Mouse (Mus musculus): Measurements from ENCODE around the gene Psmc2. TPM values are rescaled to one million over a fixed set of nuclear protein-coding genes. Genes with fewer than 3 reads are reported as not detected.

The Psmc2 gene
- polyA plus RNA-seq, 1 experiment from 2014 or later: 170 TPM

DNA sequence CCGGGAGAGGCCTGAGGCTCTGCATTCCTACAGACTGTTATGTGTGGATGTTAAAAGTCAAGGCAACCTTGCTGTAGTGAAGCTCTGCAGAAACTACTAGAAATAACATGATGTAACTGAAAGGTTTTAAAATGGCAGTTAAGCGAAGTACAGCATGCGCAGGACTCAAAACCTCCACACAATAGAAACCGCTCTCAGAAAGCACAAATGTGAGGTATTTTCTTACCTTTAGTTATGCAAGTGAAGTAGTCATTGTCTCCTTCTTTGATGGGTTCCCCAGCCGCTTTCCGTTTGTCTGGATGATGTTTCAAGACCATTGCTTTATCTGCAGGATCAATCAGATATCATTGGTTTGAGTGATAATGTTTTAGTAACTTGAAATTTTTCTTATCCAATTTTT, 8.6 kb upstream of the Psmc2 start:
- Histone ChIP-seq H3K9me3 (no peaks in the 10 kb centered on the region), H3K4me3 (no peak overlapping the region), H3K36me3 (peaks cover 57% of the 10 kb centered on the region), H3K9ac (no peak overlapping the region), H3K4me1 (no peaks in the 10 kb centered on the region), H3K27me3 (no peaks in the 10 kb centered on the region), H3K4me2 (no peak overlapping the region), H3K27ac (no peak overlapping the region)
- WGBS: 89% methylated on average over 6 of the region's 6 CpGs
- ATAC-seq (ENCODE audit: insufficient number of reproducible peaks, low FRiP score, low TSS enrichment, low read depth): no peak

- peak overlapping the region; percentile 96 for H3K4me2 ChIP-seq
- peak; percentile 62 for ATAC-seq (ENCODE audit: insufficient number of reproducible peaks, low FRiP score, low TSS enrichment, low read depth)
- H3K27me3 ChIP-seq: no peaks in the 10 kb centered on the region
- no peaks in the 10 kb centered on the region for H3K9me3 ChIP-seq
- peak overlapping the region; percentile 62 for H3K27ac ChIP-seq
- WGBS: under 1% methylated on average over 51 of the region's 51 CpGs
- peak overlapping the region; percentile 71 for H3K9ac ChIP-seq
- peaks cover 37% of the 10 kb centered on the region for H3K36me3 ChIP-seq
- peaks cover 11% of the 10 kb centered on the region for H3K4me1 ChIP-seq
- H3K4me3 ChIP-seq: peak overlapping the region; percentile 96
These were observed 676 bp upstream of the Psmc2 start for GRCm38 (mm10) chr5:21784161-21785052.

DNA sequence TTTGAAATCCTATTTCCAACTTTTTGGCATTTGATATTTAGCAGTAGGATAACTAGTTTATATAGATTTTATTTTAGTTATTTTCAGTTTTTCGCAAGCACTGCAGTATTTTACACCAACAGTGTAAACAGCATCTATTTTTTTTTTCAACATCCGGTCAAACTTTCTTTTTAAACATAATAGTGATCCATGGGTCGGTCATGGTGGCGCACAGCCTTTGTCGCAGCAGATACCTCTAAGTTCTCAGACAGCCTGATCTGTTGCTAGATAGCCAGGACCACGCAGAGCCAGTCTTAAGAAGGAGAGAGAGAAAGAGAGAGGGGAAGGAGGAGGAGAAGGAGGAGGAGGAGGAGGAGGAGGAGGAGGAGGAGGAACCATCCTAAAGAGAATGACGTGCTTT, 693 bp downstream of the Psmc2 start:
- H3K27me3 ChIP-seq: no peaks in the 10 kb centered on the region

DNA sequence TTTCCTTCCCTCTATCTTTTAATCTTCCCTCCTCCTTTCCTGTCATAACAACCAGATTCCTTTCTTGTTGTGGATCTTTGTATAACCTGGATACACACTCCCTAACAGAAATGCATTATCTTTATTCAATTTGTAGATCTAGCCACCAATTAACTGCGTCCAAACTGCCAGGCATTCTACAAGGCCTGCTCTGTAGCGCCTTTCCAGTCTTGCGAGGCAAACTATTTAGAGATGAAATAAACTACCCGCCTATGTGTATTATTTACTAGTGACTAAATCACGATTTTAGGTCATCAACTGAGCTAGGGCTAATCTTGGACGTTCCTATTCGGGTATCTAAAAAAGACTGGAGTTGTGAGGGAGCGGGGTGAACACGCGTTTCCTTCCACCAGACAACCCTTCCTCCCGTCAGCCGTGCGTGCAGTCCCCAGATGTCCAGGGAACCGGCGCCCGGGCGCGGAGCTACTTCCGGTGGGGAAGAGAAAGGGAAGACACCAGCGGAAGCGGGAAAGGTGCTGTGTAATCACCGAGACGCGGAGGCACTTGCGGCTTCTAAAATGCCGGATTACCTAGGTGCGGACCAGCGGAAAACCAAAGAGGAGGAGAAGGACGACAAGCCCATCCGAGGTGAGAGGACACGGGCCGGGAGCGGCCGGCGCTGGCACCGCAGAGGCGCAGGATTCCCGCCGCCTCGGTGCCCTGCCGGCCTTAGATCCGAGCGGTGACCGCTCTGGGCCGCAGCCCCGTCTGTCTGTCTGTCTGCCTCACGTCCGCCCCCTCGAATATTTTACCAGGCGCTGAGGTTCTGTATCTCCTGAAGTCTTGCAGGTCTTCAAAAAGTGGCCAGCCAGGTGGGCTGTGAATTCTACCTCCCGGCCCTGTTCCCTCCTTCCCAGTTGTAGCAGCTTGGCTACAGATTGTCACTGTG, 1.4 kb downstream of the Psmc2 start:
- peak; percentile 80; the same call in 1 of the 2 replicates for ATAC-seq (ENCODE audit: insufficient number of reproducible peaks, low FRiP score, low TSS enrichment, low read depth)
- Histone ChIP-seq H3K36me3 (peaks cover 18% of the 10 kb centered on the region), H3K27me3 (no peaks in the 10 kb centered on the region), H3K27ac (peak overlapping the region; percentile 79), H3K4me1 (peaks cover 13% of the 10 kb centered on the region), H3K4me2 (peak overlapping the region; percentile 54), H3K9me3 (no peaks in the 10 kb centered on the region), H3K9ac (peak overlapping the region; percentile 81), H3K4me3 (peak overlapping the region; percentile 95)
- 2% methylated on average over 49 of the region's 51 CpGs for WGBS

More for the DNA sequence above, 693 bp downstream of the Psmc2 start:
- Histone ChIP-seq H3K9ac (no peak overlapping the region), H3K4me1 (peaks cover 13% of the 10 kb centered on the region), H3K27ac (no peak overlapping the region), H3K9me3 (no peaks in the 10 kb centered on the region), H3K36me3 (peaks cover 25% of the 10 kb centered on the region), H3K4me2 (no peak overlapping the region), H3K4me3 (no peak overlapping the region)
- 80% methylated on average over 7 of the region's 7 CpGs for WGBS
- no peak for ATAC-seq (ENCODE audit: insufficient number of reproducible peaks, low FRiP score, low TSS enrichment, low read depth)

DNA sequence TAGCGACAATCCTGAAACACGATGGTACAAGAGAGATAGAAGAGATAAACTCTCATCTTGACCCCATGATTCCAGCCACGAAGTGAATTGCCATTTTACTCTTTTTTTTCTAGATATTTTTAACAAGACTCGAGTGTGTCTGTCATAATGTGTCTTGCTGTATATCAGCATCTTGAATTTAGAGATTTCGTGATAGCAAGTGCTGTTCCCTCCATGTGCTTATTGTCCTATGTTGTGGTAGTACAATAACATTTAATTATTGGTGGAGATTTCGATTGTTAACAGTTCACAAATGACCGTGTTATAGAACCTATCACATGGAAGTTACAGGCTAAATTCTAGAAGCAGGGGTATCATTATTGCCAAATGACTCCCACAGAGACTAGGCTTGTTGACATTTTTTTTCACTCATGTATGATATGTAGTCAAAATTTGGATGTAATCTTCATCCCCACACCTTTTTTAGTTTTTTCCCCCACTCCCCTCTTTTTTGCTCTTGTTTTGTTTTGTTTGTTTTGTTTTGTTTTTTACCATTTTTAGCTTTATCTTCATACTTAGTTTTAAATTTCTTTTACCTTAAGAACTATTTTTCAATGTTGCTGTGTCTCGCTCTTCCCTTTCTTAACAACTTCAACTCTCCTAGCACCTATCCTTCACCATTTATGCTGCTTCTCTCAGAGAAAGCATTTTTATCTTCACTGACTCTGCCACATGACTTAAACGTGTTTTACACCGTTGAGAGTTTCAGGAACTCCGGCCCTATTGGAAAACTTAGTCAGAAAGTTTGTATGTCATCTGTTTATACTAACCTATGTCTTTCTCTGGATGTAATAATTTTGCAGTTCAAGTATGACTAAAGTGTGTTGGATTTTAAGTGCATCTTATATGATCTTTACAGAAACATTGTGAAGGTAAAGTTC, 2.4 kb downstream of the Psmc2 start:
- Histone ChIP-seq H3K27me3 (no peaks in the 10 kb centered on the region), H3K9ac (peak overlapping the region; percentile 81), H3K27ac (peak overlapping the region; percentile 79; the same call in 1 of the 2 replicates), H3K9me3 (no peaks in the 10 kb centered on the region), H3K4me2 (peak overlapping the region; percentile 54), H3K4me3 (peak overlapping the region; percentile 95), H3K4me1 (peaks cover 13% of the 10 kb centered on the region), H3K36me3 (peaks cover 14% of the 10 kb centered on the region)
- ATAC-seq (ENCODE audit: insufficient number of reproducible peaks, low FRiP score, low TSS enrichment, low read depth): no peak
- WGBS: 35% methylated on average over 11 of the region's 11 CpGs

- H3K4me1 ChIP-seq: peaks cover 13% of the 10 kb centered on the region
- ATAC-seq (ENCODE audit: insufficient number of reproducible peaks, low FRiP score, low TSS enrichment, low read depth): no peak
- no peak overlapping the region for H3K4me2 ChIP-seq
- H3K9ac ChIP-seq: no peak overlapping the region
- H3K27ac ChIP-seq: no peak overlapping the region
- 63% methylated on average over 5 of the region's 5 CpGs for WGBS
- H3K27me3 ChIP-seq: no peaks in the 10 kb centered on the region
- peaks cover 11% of the 10 kb centered on the region for H3K36me3 ChIP-seq
- H3K9me3 ChIP-seq: no peaks in the 10 kb centered on the region
- H3K4me3 ChIP-seq: no peak overlapping the region
These were observed 4.0 kb downstream of the Psmc2 start for GRCm38 (mm10) chr5:21789061-21789460.

DNA sequence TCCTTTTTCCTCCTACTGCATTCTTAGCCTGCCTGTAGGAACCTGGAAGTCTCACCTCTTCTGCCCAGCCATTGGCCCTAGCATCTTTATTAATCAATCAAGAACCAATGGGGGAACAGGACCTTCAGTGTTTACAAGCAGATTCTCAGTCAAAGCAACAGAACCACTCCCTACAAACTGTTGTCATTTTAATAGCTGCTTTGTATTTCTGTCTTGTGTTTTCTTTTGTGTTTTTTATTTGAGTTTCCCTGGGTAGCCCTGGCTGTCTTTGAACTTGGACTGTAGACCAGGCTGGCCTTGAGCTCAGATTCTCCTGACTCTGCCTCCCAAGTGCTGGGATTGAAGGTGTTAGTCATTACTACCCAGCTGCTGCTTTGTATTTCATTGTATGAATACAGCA, 7.1 kb downstream of the Psmc2 start:
- Histone ChIP-seq H3K27me3 (no peaks in the 10 kb centered on the region), H3K4me2 (no peak overlapping the region), H3K27ac (no peak overlapping the region), H3K4me1 (peaks cover 13% of the 10 kb centered on the region), H3K36me3 (peaks cover 28% of the 10 kb centered on the region), H3K9me3 (no peaks in the 10 kb centered on the region), H3K4me3 (no peak overlapping the region), H3K9ac (no peak overlapping the region)
- ATAC-seq (ENCODE audit: insufficient number of reproducible peaks, low FRiP score, low TSS enrichment, low read depth): no peak

- peaks cover 51% of the 10 kb centered on the region for H3K36me3 ChIP-seq
- H3K4me3 ChIP-seq: no peak overlapping the region
- no peak for ATAC-seq (ENCODE audit: insufficient number of reproducible peaks, low FRiP score, low TSS enrichment, low read depth)
- no peak overlapping the region for H3K27ac ChIP-seq
- no peak overlapping the region for H3K4me2 ChIP-seq
- H3K27me3 ChIP-seq: no peaks in the 10 kb centered on the region
- no peaks in the 10 kb centered on the region for H3K4me1 ChIP-seq
- no peaks in the 10 kb centered on the region for H3K9me3 ChIP-seq
- WGBS: 91% methylated on average over 9 of the region's 9 CpGs
- H3K9ac ChIP-seq: no peak overlapping the region
These were observed 17.8 kb downstream of the Psmc2 start for GRCm38 (mm10) chr5:21802907-21803306.

- no peaks in the 10 kb centered on the region for H3K4me1 ChIP-seq
These were observed 18.7 kb downstream of the Psmc2 start for GRCm38 (mm10) chr5:21803691-21804188.

DNA sequence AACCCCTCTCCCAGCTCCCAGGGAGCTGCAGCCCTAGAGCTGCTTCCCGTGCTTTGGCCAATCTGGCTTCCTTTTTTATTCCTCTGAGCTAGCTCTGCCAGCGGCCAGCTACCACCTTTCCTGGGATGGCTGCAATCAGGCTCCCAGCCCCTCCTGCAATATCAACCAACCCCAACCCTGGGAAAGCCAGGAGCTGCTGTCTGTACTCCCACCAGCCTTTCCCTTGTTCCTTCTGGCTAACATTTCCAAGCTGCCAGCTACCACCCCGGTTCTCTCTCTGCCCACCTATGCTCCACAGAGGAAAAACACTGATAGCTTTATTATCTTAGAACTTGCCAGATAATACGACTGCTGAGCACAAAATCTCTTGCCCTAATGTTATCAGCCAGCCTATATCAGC, 19.8 kb downstream of the Psmc2 start:
- Histone ChIP-seq H3K4me1 (no peaks in the 10 kb centered on the region), H3K9me3 (no peaks in the 10 kb centered on the region), H3K4me2 (no peak overlapping the region), H3K9ac (no peak overlapping the region), H3K4me3 (no peak overlapping the region), H3K27ac (no peak overlapping the region), H3K36me3 (peaks cover 41% of the 10 kb centered on the region), H3K27me3 (no peaks in the 10 kb centered on the region)
- WGBS: 78% methylated on average over 4 of the region's 4 CpGs
- no peak for ATAC-seq (ENCODE audit: insufficient number of reproducible peaks, low FRiP score, low TSS enrichment, low read depth)

More at GRCm38 (mm10) chr5:21803691-21804188, 18.7 kb downstream of the Psmc2 start:
- Histone ChIP-seq H3K36me3 (peaks cover 51% of the 10 kb centered on the region), H3K9me3 (no peaks in the 10 kb centered on the region), H3K4me2 (no peak overlapping the region), H3K27ac (no peak overlapping the region), H3K4me3 (no peak overlapping the region), H3K9ac (no peak overlapping the region), H3K27me3 (no peaks in the 10 kb centered on the region)
- ATAC-seq (ENCODE audit: insufficient number of reproducible peaks, low FRiP score, low TSS enrichment, low read depth): no peak
- 95% methylated on average over 12 of the region's 12 CpGs for WGBS

DNA sequence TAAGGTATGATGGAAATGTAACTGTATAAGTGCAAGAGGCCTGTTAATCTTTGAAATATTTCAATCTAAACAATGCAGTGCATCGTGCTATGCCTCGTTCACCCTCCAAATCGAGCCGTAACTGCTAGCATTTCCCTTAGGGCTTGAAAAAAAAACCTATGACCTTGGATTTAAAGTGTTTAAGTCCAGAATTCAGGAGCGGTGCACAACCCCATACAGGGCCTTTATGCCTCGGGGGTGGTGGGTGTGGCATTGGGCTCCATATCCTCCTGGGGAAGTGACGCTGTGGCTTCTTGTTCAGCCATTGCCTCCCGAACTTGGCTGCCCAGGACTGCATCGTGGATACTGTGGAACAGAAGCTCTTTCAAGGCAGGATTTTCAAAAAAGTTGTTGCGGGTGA, 25.8 kb downstream of the Psmc2 start:
- Histone ChIP-seq H3K27ac (no peak overlapping the region), H3K9me3 (no peaks in the 10 kb centered on the region), H3K36me3 (no peaks in the 10 kb centered on the region), H3K4me2 (no peak overlapping the region), H3K4me1 (no peaks in the 10 kb centered on the region), H3K4me3 (no peak overlapping the region), H3K27me3 (no peaks in the 10 kb centered on the region), H3K9ac (no peak overlapping the region)
- ATAC-seq (ENCODE audit: insufficient number of reproducible peaks, low FRiP score, low TSS enrichment, low read depth): no peak
- 61% methylated on average over 10 of the region's 10 CpGs for WGBS

All from limb, embryonic 15.5 days (tissue).